In genomic region chr9:14498896-14499705, GRCm38 (mm10) we compare ENCODE assay signal across 8 mouse cellular contexts. TPM values are rescaled to one million over a fixed set of nuclear protein-coding genes. Genes with fewer than 3 reads are reported as not detected.
DNase-seq lines count a peak whose midpoint lies in the region; ATAC-seq and TF ChIP-seq lines count a peak whose summit lies in the region.

No protein-coding gene starts in this region.

- 0 out of 2 replicates have a peak, but pooled peaks cover 5% of the 10 kb centered on the region for H3K4me1 ChIP-seq in heart, embryonic 10.5 days
- no peaks in the 10 kb centered on the region for H3K4me1 ChIP-seq in heart, adult 2 months (ENCODE audit: control insufficient read depth, insufficient read depth, low read length)
- peaks cover 15% of the 10 kb centered on the region for H3K4me1 ChIP-seq in hindbrain, embryonic 10.5 days (replicated peaks)
- peaks cover 19% of the 10 kb centered on the region for H3K4me1 ChIP-seq in midbrain, embryonic 13.5 days (replicated peaks)

- TF ChIP-seq EP300 in heart, adult 2 months (IDR thresholded peaks at IDR 0.05; ENCODE audit: insufficient read depth, low read depth, low read length), result no peak

- no peaks in the 10 kb centered on the region for H3K27me3 ChIP-seq in heart, embryonic 10.5 days (ENCODE audit: insufficient read depth, poor library complexity, severe bottlenecking)
- H3K27me3 ChIP-seq in heart, adult 2 months (ENCODE audit: control insufficient read depth, insufficient read depth, low read length), result no peaks in the 10 kb centered on the region
- no peaks in the 10 kb centered on the region for H3K27me3 ChIP-seq in hindbrain, embryonic 10.5 days (ENCODE audit: insufficient read depth, poor library complexity, severe bottlenecking)
- no peaks in the 10 kb centered on the region for H3K27me3 ChIP-seq in midbrain, embryonic 13.5 days

- intact Hi-C loops in heart, adult 2 months (cut with DNase I), result loop anchor here (5.0 kb wide), 1 partner anchor 117 kb away; the partner anchor contains the start of gene Endod1

- no peak for ATAC-seq in midbrain, embryonic 13.5 days

- TF ChIP-seq CTCF in heart, adult 2 months (IDR thresholded peaks at IDR 0.05), result no peak

- 72% methylated on average over 4 of the region's 4 CpGs for WGBS in heart, embryonic 10.5 days
- 74% methylated on average over 4 of the region's 4 CpGs for WGBS in heart, adult 2 months
- 83% methylated on average over 4 of the region's 4 CpGs for WGBS in hindbrain, embryonic 10.5 days
- 82% methylated on average over 4 of the region's 4 CpGs for WGBS in midbrain, embryonic 13.5 days

- peak overlapping the region; percentile 95 for H3K4me3 ChIP-seq in heart, embryonic 10.5 days
- H3K4me3 ChIP-seq in heart, adult 2 months, result no peak overlapping the region
- H3K4me3 ChIP-seq in hindbrain, embryonic 10.5 days, result peak overlapping the region; percentile 91
- H3K4me3 ChIP-seq in midbrain, embryonic 13.5 days (replicated peaks), result peak overlapping the region; percentile 91

- H3K79me2 ChIP-seq in heart, adult 2 months (replicated peaks; ENCODE audit: control insufficient read depth, insufficient read depth, low read length), result peaks cover 2% of the 10 kb centered on the region

- H3K9ac ChIP-seq in heart, adult 2 months (ENCODE audit: low read depth, low read length), result no peak overlapping the region
- peak overlapping the region; percentile 76 for H3K9ac ChIP-seq in midbrain, embryonic 13.5 days (replicated peaks)

- H3K4me2 ChIP-seq in midbrain, embryonic 13.5 days (replicated peaks), result peak overlapping the region; percentile 75

- DNase-seq in heart, embryonic 10.5 days (ENCODE audit: low spot score), result no peak
- no peak for DNase-seq in heart, adult 2 months
- DNase-seq in CD4-positive helper T cell, adult 2 months (ENCODE audit: low read depth, low spot score), result peak; percentile 84
- DNase-seq in hindbrain, embryonic 10.5 days (ENCODE audit: low spot score), result no peak
- DNase-seq in adrenal gland, postnatal 14 days, result no peak
- DNase-seq in c-Kit-positive CD71-positive TER-119-positive erythroid progenitor cells, embryonic 14.5 days (ENCODE audit: low spot score), result no peak
- no peak for DNase-seq in kidney, postnatal 14 days

- H3K36me3 ChIP-seq in heart, embryonic 10.5 days, result peaks cover 20% of the 10 kb centered on the region
- peaks cover 4% of the 10 kb centered on the region for H3K36me3 ChIP-seq in heart, adult 2 months (ENCODE audit: control insufficient read depth, insufficient read depth, low read length)
- H3K36me3 ChIP-seq in hindbrain, embryonic 10.5 days, result peaks cover 23% of the 10 kb centered on the region
- H3K36me3 ChIP-seq in midbrain, embryonic 13.5 days, result peaks cover 19% of the 10 kb centered on the region

- TF ChIP-seq POLR2A in heart, adult 2 months (IDR thresholded peaks at IDR 0.05; ENCODE audit: insufficient read depth, low read depth, low read length), result no peak

- H3K27ac ChIP-seq in heart, embryonic 10.5 days, result no peak overlapping the region
- no peak overlapping the region for H3K27ac ChIP-seq in heart, adult 2 months
- H3K27ac ChIP-seq in hindbrain, embryonic 10.5 days, result no peak overlapping the region
- no peak overlapping the region for H3K27ac ChIP-seq in midbrain, embryonic 13.5 days

- no peaks in the 10 kb centered on the region for H3K9me3 ChIP-seq in heart, embryonic 10.5 days
- no peaks in the 10 kb centered on the region for H3K9me3 ChIP-seq in hindbrain, embryonic 10.5 days
- H3K9me3 ChIP-seq in midbrain, embryonic 13.5 days, result no peaks in the 10 kb centered on the region

RNA-seq across cellular contexts. Expression of gene Kdm4d, which starts 1.2 kb away (rescaled TPM):
- polyA plus RNA-seq in heart, embryonic 10.5 days (2016; fragmentation: Nextera tagmentation; extraction: Ambion mirVana), result 0.06 TPM in 1 of 2 replicates, not detected in the other
- not detected for total RNA-seq in heart, adult 2 months (2021)
- polyA plus RNA-seq in heart, adult 2 months (2012; rRNA removed), result 0.18 TPM in 1 of 2 replicates, not detected in the other
- polyA plus RNA-seq in hindbrain, embryonic 10.5 days (2016; fragmentation: Nextera tagmentation; extraction: Ambion mirVana), result 0.31 and 0.33 TPM in 2 replicates
- 0.32 and 0.43 TPM in 2 replicates for polyA plus RNA-seq in midbrain, embryonic 13.5 days (2015; fragmentation: Nextera tagmentation; extraction: Ambion mirVana)
- total RNA-seq in adrenal gland, postnatal 14 days (2021), result 0.30 and 0.34 TPM in 2 replicates

RNA-seq across cellular contexts. Expression of gene Cwc15, which starts 1.3 kb away (rescaled TPM):
- 134 and 161 TPM in 2 replicates for polyA plus RNA-seq in heart, embryonic 10.5 days (2016; fragmentation: Nextera tagmentation; extraction: Ambion mirVana)
- 10 to 100 TPM; 60.8 to 71.6 TPM for total RNA-seq in heart, adult 2 months (2021)
- polyA plus RNA-seq in heart, adult 2 months (2012; rRNA removed), result 13.6 and 21.6 TPM in 2 replicates
- polyA plus RNA-seq in hindbrain, embryonic 10.5 days (2016; fragmentation: Nextera tagmentation; extraction: Ambion mirVana), result 181 and 193 TPM in 2 replicates
- polyA plus RNA-seq in midbrain, embryonic 13.5 days (2015; fragmentation: Nextera tagmentation; extraction: Ambion mirVana), result 177 and 180 TPM in 2 replicates
- total RNA-seq in adrenal gland, postnatal 14 days (2021), result 124 TPM in 2 replicates
